Mouse (Mus musculus) retina, postnatal 1 day (tissue): ENCODE results near the gene Ncbp3.

Experiments used
- DNase-seq: peaks from one replicate; pipeline ENCODE4 v3.0.0-alpha.2; 2012

Gene Ncbp3

DNA sequence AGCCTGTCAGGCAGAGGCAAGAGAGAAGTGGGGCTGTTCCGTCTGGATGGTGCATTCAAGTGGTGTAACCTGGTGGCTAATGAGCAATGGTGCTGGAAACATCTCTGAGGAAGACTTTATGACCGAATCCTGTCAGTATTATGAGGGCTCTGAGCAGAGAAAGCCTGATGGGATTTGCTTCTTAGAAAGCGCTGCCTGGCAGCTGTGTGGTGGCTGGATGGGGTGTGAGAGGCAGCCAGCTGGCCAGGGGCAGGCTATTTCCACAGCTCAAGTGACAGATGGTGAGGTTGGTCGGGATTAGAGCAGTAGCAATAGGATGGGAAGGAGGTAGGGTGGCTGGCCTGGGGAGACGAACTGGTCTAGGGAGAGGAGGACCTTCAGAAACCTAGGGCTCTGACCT is 16.0 kb upstream of the Ncbp3 start:
- peak; percentile 91 for DNase-seq

DNA sequence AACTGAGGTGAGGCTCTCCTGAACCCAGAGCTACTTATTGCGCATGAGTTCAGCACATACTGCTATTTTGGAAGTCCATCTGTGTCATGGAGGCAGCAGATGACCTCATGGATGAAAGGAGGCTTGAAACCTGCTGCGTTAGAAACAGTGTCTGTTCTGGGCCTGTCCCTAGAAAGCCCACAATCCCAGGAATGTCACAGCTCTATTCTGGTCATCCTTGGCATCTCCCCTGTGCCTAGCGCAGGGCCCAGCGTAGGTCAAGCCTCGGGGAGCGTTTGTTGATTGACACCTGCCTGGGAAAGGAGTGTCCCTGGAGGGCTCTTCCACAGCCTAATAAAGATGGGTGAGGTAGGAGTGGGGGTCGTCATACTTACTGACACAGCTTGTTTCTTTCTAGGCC is 11.5 kb upstream of the Ncbp3 start:
- no peak for DNase-seq

DNA sequence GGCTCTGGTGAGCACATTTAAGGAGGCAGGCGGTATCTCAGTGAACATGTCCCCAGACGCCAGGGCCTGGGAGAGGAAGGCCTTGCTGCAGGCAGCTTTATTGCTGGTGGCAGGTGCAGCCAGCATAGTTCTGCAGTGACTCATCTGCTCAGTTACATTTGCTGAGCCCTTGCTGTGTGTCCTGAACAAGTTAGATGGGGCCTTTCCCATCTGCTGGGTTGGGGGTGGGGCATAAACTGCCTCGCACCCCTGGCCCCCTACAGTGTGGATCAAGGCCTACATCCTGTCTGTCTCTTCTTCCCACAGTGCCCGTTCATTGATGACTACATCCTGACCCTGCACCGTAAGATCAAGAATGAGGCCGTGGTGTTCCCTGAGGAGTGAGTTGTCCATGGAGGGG is 10.7 kb upstream of the Ncbp3 start:
- peak; percentile 64 for DNase-seq

DNA sequence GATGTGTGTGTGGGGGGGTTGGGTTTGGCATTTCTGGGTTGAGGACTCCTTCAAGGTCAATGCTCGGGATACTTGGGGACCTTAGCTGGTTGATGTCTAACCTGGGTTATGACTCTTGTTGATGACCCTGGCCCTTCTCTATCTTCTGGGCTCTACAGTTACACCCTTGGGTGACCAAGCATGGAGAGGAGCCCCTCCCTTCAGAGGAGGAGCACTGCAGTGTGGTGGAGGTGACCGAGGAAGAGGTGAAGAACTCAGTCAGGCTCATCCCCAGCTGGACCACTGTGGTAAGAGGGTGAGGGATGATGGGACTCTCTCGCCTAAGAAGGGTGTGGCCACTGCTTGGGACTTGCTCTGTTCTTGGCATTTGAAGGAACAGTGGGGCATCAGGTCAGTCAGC is 9.9 kb upstream of the Ncbp3 start:
- DNase-seq = no peak

DNA sequence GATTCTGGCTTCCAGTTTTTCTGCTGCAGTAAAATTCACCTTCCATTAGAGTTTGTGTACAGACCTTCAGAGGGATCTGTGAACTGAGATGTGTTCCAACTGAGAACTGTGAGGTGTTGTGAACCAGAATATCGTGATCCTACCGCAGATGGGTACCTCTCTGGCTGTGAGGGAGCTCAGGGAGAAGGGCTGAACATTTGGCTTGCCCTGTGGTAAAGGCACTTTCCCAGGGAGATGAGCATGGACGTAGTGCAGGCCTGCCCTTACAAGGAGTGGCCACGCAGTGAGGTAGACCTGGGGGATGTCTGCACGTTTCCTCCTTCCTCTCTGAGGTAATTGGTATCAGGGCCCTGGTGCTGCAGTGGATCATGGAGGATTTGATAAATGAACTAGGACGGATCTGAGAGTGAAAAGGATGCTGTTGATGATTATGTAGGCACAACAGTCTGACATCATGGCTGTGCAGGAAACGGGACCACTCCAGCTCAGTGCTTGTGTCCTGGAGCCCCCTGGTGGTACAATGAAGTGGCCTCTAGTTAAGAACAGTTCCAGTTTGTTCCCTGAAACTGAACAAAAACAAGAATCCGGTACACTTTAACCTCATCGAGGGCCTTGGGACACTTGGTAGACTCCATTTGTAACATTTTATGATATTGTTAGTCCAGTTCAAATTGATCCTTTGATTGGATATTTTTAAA is 8.3 kb upstream of the Ncbp3 start:
- DNase-seq = peak; percentile 84

DNA sequence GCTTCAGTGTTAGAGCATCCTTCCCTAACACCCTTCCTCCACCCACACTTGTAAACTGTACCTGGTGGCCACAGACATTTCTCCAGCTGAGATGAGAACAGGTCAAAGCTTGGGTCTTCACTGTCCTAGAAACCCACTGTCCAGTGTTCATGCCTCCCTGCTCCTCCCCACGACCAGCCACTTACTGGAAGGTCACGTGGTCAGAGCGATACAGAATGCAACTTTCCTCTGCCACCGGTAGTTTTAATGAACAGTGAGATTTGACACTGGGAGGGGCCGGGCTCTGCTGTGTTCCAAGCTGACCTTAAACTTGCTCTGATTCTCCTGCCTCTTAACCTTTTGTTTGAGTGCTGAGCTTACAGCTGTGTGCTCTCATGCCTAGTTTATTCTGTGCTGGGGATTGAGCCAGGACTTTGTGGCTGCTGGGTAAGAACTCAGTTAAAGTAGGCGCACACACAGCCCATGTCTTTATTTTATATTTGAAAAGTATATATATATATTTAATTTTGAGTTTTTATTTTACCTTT is 3.3 kb upstream of the Ncbp3 start:
- DNase-seq = peak; percentile 18

DNA sequence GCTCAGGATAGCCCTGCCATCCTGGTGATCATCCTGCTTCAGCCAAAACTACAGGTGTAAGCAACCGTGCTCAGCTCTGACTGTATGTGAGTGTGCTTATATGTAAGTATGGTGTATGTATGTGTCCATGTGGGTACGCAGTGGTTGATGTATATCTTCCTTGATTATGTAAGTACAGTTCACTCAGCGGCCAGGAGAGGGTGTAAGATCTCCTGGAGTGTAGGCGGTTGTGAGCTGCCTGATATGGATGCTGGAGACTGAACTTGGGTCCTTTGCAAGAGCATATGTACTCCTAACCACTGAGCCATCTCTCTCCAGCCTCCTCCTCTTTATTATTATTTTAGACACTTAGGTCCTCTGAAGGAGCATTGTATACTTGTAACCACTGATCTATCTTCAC is 2.8 kb upstream of the Ncbp3 start:
- no peak for DNase-seq

DNA sequence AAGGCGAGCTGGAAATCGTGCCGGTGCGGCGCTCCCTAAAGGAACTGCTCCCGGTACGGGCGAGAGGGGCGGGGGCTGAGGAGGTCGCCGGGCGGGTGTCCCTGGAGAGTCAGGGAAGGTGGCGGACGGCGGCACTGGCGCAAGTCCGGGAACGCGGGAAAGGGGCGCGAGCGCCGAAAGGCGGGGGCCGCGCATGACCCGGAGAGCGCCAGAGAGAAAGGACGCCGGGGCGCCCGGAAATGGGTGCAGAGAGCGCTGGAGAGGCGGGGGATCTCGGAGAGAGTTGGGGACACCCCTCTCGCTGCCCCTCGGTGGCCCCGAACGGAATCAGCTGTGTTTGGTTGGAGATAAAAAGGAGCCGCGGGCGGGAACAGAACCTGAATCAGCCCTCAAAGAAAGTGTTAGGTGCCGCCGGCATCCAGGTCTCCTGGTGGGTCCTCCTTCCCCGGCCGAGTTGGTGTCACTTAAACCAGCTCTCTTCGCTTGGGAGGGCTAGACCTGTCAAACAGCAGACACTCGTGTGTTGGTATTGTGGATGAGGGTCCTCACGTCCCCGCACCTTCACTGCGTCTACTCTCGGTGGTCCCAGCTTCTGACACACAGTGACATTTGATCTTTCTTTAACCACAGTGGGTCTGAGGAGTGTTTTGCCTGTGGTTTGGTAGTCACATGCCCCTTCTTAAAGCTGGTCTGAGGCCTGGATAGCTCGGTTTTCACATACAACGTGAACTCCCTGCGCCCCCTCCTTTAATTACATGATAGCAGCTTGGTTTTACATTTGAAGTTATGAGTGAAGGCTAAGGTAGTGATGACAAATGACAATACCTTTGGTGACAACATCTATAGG is 670 bp downstream of the Ncbp3 start:
- no peak for DNase-seq

DNA sequence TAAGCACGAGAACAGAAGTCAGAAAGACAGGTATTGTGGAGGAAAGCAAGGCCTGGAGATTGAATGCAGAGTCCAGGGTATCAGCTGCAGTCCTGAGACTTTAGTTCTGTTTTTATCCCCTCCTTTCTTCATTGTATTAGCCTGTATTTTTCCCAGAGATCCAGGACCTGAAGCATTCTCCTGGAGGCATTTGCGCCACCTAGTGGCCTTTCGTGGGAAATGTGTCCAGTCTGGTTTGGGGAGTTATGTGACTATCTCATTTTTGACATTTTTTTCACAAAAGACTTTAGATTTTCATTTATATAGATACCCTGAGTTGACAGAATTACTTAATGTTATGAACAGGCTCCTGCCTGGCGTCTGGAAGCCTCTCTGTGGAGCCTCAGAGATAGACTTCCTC is 1.8 kb downstream of the Ncbp3 start:
- DNase-seq = peak; percentile 86

DNA sequence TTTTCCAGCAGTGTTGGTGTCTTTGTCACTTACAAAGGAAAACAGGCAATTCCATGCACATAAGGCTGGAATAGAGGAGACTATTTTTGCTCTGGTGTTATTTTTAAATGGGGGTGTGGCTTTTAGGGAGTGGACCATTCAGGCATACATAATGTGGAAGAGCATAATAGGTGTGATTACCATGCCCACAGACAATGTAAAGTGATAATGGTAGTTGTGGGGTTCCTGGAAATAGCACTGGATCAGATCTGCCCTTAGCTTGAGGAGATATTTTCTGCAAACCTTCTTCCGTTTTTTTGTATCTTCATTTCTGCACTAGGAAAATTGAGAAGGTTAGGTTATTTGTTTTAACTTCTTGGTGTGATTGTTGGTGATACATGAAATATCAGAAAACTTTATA is 5.2 kb downstream of the Ncbp3 start:
- no peak for DNase-seq

DNA sequence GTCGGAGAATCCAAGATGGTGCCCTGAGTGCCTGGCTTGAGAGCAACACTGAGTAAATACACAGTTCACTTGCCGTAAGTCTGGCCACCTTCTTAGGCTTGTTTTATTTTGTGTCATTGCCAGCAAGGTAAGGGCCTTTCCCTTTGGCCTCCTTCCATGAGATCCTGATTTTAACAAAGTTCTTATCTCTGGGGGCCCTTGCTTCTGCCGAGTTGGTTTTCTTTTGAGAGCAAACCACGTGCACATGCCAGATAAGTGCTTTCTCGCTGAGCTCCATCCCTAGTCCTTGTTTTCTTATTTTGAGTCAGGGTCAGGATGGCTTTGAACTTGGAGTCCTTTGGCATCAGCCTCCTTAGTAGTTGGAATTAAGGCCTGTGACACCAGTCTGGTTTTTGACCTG is 10.1 kb downstream of the Ncbp3 start:
- DNase-seq = no peak

DNA sequence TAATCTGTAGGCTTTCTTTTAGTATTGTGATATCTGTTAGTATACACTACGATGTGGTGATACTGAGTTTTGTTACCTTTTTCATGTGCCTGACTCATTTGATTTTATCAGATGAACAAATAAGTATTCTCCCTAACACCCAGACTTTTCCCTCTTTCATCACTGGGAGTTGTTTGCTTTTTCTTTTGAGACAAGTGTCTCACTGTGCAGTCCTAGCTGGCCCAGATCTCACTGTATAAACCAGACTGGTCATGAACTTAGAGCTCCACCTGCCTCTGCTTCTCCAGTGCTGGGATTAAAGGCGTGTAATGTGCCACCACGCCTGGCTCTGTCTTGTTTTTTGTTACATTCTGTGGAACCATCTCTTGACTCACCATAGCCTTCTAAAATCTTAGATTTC is 12.0 kb downstream of the Ncbp3 start:
- DNase-seq = no peak

DNA sequence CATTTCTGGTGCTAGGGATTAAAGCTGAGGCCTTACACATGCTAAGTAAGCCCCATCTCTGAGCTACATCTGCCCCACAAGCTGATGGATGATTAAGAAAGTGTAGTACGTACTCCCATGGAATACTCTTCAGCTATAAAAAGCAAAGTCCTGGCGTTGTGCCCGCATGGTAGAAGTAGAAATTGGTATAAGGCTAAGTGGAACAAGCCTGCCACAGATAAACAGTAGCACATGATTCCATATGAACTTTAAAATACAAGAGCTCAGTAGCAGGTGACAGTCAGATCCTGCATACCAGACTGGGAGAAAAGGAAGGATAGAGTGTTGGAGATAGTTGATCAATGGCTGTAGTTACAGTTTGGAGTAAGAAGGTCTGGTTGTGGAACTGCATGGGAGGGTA is 13.8 kb downstream of the Ncbp3 start:
- DNase-seq = no peak

DNA sequence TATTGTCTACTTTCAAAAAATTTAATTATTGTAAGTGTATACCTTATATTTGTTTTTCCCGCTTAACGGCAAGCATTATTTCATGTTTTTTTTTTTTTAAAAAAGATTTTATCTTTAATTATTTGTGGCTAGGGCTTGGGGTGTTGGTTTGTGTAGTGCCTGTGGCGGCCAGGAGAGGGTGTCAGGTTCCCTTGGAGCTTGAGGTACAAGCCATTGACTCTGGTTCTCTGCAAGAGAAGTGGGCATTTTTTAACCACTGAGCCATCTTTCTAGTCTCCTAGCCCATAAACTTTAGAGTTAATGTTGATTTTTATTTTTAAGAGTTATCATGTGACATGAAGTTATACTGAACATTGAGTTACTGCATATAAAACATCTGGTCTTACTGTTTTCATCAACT is 24.3 kb downstream of the Ncbp3 start:
- peak; percentile 11 for DNase-seq

DNA sequence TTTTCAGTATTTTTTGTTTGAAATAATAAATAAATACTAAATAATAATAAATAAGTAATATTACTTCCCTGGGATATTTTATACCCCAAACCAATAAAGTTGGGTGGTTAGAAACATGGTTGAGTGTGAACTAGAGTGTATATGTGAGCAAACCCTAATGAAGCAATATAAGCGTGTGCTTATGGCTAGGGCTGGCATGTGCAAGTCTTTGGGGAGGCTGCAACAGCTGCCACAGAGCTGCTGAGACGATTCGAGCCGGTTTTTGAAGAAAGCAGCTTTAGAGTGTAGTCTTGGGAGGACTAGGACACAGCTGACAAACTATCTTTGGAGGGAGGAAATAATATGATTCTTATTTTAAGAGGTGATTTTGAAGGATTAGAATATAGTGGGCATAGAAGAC is 28.7 kb downstream of the Ncbp3 start:
- DNase-seq = no peak

DNA sequence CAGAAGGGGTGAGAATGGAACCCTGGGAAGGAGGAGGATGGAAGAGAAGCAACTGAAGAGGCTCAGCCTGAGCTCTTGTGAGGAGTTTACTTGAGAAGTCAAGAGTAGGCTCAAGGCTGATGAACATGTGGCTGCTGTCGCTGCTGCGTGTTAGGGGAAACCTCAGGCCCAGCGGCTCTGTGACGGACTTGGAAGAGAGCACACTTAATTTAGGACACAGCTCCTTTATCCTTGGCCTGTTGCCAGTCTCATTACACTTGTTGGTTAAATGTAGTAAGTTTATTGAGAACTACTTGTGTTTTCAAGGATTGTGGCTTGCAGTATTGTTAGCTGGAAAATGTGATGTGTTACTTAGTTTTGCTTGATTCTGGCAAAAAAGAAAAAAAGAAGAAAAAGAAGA is 29.1 kb downstream of the Ncbp3 start:
- DNase-seq = peak; percentile 29

DNA sequence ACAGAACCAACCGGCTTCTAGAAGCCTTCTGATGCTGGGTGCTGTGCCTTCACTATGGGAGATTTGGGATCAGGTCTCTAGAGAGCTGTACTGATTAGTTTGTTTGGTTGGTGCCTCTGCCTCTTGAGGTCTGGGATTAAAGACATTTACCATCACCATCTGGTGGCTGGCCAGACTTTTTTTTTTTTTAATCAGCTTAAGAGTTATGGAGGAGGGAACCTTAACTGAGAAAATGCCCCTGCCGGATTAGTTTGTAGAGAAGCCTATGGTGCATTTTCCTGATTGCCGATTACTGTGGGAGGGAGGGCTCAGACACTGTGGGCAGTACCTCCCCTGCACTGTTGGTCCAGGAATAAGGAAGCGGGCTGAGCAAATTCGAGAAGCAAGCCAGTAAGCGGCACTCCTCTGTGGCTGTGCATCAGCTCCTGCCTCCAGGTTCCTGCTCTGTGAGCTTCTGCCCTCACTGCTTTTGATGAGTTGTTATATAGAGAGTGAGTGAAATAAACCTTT is 29.7 kb downstream of the Ncbp3 start:
- peak; percentile 88 for DNase-seq

DNA sequence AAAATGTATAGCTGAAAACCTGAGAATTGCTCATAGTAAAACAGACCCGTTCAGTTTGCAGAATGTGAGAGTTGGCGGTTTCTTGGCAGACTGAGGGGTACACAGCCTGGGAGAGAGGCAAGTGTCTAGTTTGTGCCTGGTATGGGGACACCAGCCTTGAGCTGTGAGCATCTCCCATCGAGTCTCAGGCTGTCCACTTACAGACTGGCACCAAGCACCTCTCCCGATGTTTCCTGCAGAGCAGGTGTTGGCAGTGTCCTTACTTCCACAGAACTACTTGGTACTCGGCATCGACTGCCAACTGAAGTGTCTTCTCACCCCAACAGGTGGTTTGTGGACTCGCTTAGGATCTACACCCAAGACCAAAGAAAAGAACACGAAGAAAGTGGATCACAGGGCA is 31.0 kb downstream of the Ncbp3 start:
- DNase-seq = no peak

DNA sequence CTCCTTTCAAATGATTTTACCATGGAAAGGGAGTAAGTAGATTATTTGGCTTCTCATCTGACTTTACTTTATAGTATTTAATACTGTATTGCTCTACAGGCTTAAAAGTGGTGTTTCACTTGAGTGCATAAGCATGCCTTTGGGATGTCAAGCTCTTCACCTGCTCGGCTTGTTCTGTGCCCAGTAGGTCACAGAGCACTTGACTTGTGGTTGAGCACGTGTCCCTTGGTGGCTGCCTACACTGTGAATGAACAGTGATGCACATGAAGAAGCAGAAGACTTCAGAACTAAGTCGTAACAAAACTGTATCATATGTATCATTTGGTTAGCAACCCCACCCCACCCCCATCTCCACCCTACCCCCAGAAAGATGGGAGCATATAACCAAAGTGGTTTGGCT is 32.7 kb downstream of the Ncbp3 start:
- no peak for DNase-seq

DNA sequence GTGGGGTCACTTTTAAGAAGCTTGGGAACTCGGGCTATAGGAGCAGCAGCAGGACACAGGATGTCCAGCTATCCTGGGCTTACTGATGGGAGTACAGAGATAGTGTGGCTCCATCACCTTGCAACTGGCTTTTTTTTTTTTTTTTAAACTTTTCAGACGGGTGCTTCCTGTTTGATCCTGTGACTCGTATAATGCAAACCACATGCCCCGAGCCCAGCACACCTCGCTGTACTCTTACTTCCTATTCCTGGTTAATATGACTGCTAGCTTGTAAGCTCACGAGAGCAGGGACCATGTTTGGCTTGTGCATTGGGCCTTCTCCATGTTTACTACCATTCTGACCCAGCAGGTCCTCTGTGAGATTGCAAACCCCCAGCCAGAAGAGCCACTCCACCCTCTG is 36.7 kb downstream of the Ncbp3 start:
- no peak for DNase-seq

DNA sequence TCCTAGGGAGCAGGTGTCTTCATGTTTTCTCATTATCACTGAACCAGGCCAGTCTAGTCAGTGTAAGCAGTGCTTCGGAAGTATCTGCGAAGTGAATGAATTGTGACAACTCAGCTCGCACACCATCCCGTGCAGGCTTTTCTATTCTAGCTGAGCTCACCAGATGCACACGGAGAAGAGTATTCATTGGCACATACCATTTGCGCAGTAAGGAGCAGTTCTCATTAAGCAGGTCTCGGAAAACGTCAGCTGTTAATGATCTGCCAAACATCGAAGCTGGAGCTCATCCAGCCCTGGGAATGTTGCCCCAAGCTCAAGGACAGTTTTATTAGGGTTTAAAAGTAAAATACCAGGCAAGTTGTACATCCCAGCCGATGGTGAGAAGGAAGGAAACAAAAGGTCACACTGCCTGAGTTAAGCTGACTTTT is 37.2 kb downstream of the Ncbp3 start:
- no peak for DNase-seq

DNA sequence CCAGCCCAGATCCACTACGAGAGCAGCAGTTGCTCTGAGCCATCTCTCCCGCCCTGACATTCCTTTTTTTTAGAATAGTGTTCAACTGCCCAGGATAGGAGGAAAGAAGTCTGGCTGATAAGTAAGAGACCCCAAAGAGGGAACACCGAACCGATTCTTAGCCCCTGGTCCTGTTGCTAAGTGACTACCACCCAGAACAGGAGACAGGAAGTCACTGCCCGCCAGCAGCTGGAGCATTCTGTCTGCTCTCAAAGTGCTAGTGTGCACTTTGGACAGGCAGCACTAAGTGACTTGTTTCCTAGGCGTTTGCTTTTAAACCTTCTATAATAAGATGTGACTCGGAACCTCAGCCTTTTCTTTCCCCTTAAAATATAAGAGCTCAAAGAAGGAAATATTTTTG is 37.8 kb downstream of the Ncbp3 start:
- DNase-seq = no peak

DNA sequence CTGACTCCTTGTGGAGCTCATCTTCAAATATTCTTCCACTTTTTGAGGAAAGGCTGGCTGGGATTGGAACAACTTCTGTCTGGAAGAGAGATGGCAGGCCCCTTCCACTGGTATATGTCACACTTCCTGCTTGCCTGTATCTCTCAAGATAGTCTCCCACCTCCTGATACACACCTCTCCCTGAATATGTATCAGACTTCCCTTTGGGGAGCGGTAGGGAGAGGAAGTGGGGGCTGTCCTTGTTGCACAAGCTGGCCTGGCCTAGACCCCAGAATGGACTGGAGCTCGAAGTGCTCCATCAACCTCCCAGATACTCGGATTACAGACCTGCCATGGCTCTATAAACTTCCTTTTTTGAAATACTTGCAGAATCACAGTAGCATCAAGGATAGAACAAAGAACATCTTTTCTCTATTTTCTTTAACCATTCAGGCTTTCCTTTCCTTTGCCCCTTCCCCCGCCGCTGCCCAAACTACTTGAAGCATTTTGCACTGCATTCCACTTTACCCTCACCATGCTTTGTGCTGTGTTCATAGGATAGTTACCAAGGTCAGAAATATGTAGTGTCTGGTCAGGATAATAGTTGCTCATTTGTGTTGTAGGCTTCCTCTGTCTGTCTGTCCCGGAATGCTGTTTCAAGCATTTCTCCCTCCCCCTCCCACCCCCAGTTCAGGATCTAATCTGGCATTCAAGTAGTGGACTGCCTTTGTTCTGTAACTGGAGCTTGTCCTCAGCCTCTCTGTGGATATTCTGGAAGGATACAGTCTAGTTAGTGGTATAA is 40.3 kb downstream of the Ncbp3 start:
- no peak for DNase-seq
